11 mouse cellular contexts compared by ENCODE assay signal in the genomic region with DNA sequence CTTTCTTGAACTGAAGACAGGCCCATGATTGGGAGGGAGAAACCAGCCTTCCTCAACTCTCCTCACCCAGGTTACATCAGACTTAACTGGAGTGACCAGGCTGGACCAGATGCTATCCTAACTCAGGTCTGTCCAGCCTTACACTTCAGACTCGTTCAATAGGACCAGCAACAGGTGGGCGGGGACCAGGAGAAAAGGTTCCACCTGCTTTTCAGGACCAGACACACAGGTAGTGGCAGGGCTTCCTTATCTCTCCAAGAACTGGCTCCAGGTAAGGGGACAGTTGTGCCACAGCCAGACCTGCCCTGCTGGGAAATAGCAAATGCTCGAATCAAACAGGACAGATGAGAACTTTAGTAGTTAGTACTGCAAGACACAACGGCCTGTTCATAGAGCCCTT.
DNase-seq lines count a peak whose midpoint lies in the region; ATAC-seq and TF ChIP-seq lines count a peak whose summit lies in the region.
"Had no signal": no experiment of that assay in that cellular context is flagged by ENCODE, and none has a peak within 500 bp of the region (broad histone marks: within the 10 kb centered on the region; RNA-seq: fewer than 3 reads in every experiment).

No protein-coding gene starts in this region.

- WGBS in heart, embryonic 13.5 days: 67% methylated on average over 4 of the region's 4 CpGs
- 67% methylated on average over 4 of the region's 4 CpGs for WGBS in lung, embryonic 14.5 days
- WGBS in embryonic facial prominence, embryonic 12.5 days: 82% methylated on average over 4 of the region's 4 CpGs
- WGBS in intestine, postnatal 0 days: 36% methylated on average over 4 of the region's 4 CpGs

- TF ChIP-seq CTCF in lung, embryonic 14.5 days (IDR thresholded peaks at IDR 0.05; ENCODE audit: low read depth): no peak
- no peak for TF ChIP-seq CTCF in intestine, postnatal 0 days (IDR thresholded peaks at IDR 0.05; ENCODE audit: low read depth)

- H3K9ac ChIP-seq in heart, embryonic 13.5 days: peak overlapping the region; percentile 72
- H3K9ac ChIP-seq in lung, embryonic 14.5 days: peak overlapping the region; percentile 29; the same call in 1 of the 2 replicates
- no peak overlapping the region for H3K9ac ChIP-seq in embryonic facial prominence, embryonic 12.5 days
- H3K9ac ChIP-seq in intestine, postnatal 0 days (ENCODE audit: low read depth, low read length): no peak overlapping the region

- H3K36me3 ChIP-seq in heart, embryonic 13.5 days: no peaks in the 10 kb centered on the region
- H3K36me3 ChIP-seq in lung, embryonic 14.5 days (ENCODE audit: insufficient read depth): no peaks in the 10 kb centered on the region
- no peaks in the 10 kb centered on the region for H3K36me3 ChIP-seq in embryonic facial prominence, embryonic 12.5 days
- H3K36me3 ChIP-seq in intestine, postnatal 0 days (ENCODE audit: control insufficient read depth, insufficient read depth): no peaks in the 10 kb centered on the region

- no peaks in the 10 kb centered on the region for H3K27me3 ChIP-seq in heart, embryonic 13.5 days (replicated peaks)
- no peaks in the 10 kb centered on the region for H3K27me3 ChIP-seq in lung, embryonic 14.5 days (ENCODE audit: insufficient read depth, low read length)
- no peaks in the 10 kb centered on the region for H3K27me3 ChIP-seq in embryonic facial prominence, embryonic 12.5 days
- H3K27me3 ChIP-seq in intestine, postnatal 0 days (replicated peaks; ENCODE audit: control insufficient read depth, insufficient read depth, low read length): no peaks in the 10 kb centered on the region

- H3K27ac ChIP-seq in heart, embryonic 13.5 days (replicated peaks): no peak overlapping the region
- H3K27ac ChIP-seq in lung, embryonic 14.5 days (ENCODE audit: low read depth): no peak overlapping the region
- no peak overlapping the region for H3K27ac ChIP-seq in embryonic facial prominence, embryonic 12.5 days
- H3K27ac ChIP-seq in intestine, postnatal 0 days (ENCODE audit: low read depth, low read length): no peak overlapping the region
- H3K27ac ChIP-seq: left cerebral cortex, adult 2 months had no signal

- H3K9me3 ChIP-seq in heart, embryonic 13.5 days: no peaks in the 10 kb centered on the region
- H3K9me3 ChIP-seq in lung, embryonic 14.5 days (ENCODE audit: low read depth, low read length): no peaks in the 10 kb centered on the region
- no peaks in the 10 kb centered on the region for H3K9me3 ChIP-seq in embryonic facial prominence, embryonic 12.5 days
- no peaks in the 10 kb centered on the region for H3K9me3 ChIP-seq in intestine, postnatal 0 days (ENCODE audit: control insufficient read depth)

- H3K4me2 ChIP-seq in heart, embryonic 13.5 days: peak overlapping the region; percentile 69
- H3K4me2 ChIP-seq in lung, embryonic 14.5 days: peak overlapping the region; percentile 81
- peak overlapping the region; percentile 43 for H3K4me2 ChIP-seq in embryonic facial prominence, embryonic 12.5 days (replicated peaks)
- peak overlapping the region; percentile 32; the same call in 1 of the 2 replicates for H3K4me2 ChIP-seq in intestine, postnatal 0 days (replicated peaks; ENCODE audit: low read depth)

- H3K4me1 ChIP-seq in heart, embryonic 13.5 days: peaks cover 67% of the 10 kb centered on the region
- H3K4me1 ChIP-seq in lung, embryonic 14.5 days (ENCODE audit: insufficient read depth): peaks cover 12% of the 10 kb centered on the region; the same call in 1 of the 2 replicates
- peaks cover 32% of the 10 kb centered on the region for H3K4me1 ChIP-seq in embryonic facial prominence, embryonic 12.5 days
- 0 out of 2 replicates have a peak, but pooled peaks cover 2% of the 10 kb centered on the region for H3K4me1 ChIP-seq in intestine, postnatal 0 days (replicated peaks; ENCODE audit: control insufficient read depth, insufficient read depth, low read length)

- no peak for DNase-seq in heart, adult 9 months (ENCODE audit: low spot score in 2 of 2)
- DNase-seq in lung, embryonic 14.5 days: no peak
- DNase-seq in lung, postnatal 25 days (ENCODE audit: low spot score): no peak
- no peak for DNase-seq in natural killer cell, adult 2 months (ENCODE audit: low spot score in 2 of 2)
- no peak for DNase-seq in right cerebral cortex, adult 2 months (ENCODE audit: low spot score in 2 of 2)
- DNase-seq: kidney, adult 11 months; thymus, postnatal 4 days had no signal

- ATAC-seq in heart, embryonic 13.5 days (ENCODE audit: extremely low read depth, insufficient number of reproducible peaks, low FRiP score, low TSS enrichment): no peak
- no peak for ATAC-seq in lung, embryonic 14.5 days (ENCODE audit: insufficient read depth)
- no peak for ATAC-seq in embryonic facial prominence, embryonic 12.5 days (ENCODE audit: insufficient number of reproducible peaks, insufficient read depth, low FRiP score, low TSS enrichment)
- ATAC-seq in intestine, postnatal 0 days: no peak

- H3K4me3 ChIP-seq in heart, embryonic 13.5 days: peak overlapping the region; percentile 60
- H3K4me3 ChIP-seq in lung, embryonic 14.5 days (ENCODE audit: low read depth, low read length): peak overlapping the region; percentile 34; the same call in 1 of the 2 replicates
- no peak overlapping the region; the same call in 1 of the 2 replicates for H3K4me3 ChIP-seq in embryonic facial prominence, embryonic 12.5 days
- H3K4me3 ChIP-seq in intestine, postnatal 0 days (ENCODE audit: low read depth, low read length): no peak overlapping the region

Comparison
In these comparisons a context has a peak if more than half of its experiments do, and no peak if none do; other contexts are left out.
1. H3K4me3 ChIP-seq: peak in heart, embryonic 13.5 days (single experiment) and lung, embryonic 14.5 days (single experiment); none in embryonic facial prominence, embryonic 12.5 days (single experiment) and intestine, postnatal 0 days (single experiment).
2. H3K9ac ChIP-seq: peak in heart, embryonic 13.5 days (single experiment) and lung, embryonic 14.5 days (single experiment); none in embryonic facial prominence, embryonic 12.5 days (single experiment) and intestine, postnatal 0 days (single experiment).
3. Peak in every context shown above with its lines, with median percentiles within 50 percentile points of each other: H3K4me2 ChIP-seq.